Mouse (Mus musculus): ENCODE measurements at regions not wholly inside any gene's neighbourhood (a gene's known extent, or its start where the extent isn't known, plus 50 kb on each side); places are given as distances from the start of the nearest gene placed in this dataset.
"Not testable (repeated sequence)": the region's sequence is repeated elsewhere in the genome, so short reads cannot be mapped to it uniquely, and the experiment has no call there.

- DNase-seq (ENCODE audit: low spot score in 2 of 2): peak; percentile 24 to 41
Observed at GRCm38 (mm10) chr5:6590058-6590457, 713.9 kb upstream of the Tex47 start.

GRCm38 (mm10) chr5:6611151-6611550, 692.8 kb upstream of the Tex47 start:
- DNase-seq (ENCODE audit: low spot score in 2 of 2): not testable (repeated sequence)

- DNase-seq (ENCODE audit: low spot score in 2 of 2): no peak
Observed at GRCm38 (mm10) chr5:6644869-6645268, 659.0 kb upstream of the Tex47 start.

GRCm38 (mm10) chr5:6676211-6676610, 627.7 kb upstream of the Tex47 start:
- DNase-seq (ENCODE audit: low spot score in 2 of 2): not testable (repeated sequence)

GRCm38 (mm10) chr5:6709668-6710309, 594.1 kb upstream of the Tex47 start:
- DNase-seq (ENCODE audit: low spot score in 2 of 2): no peak

- DNase-seq (ENCODE audit: low spot score in 2 of 2): no peak
Observed at GRCm38 (mm10) chr5:6716179-6716578, 587.7 kb upstream of the Tex47 start.

- DNase-seq (ENCODE audit: low spot score in 2 of 2): no peak
Observed at GRCm38 (mm10) chr5:6716630-6717029, 587.3 kb upstream of the Tex47 start.
